Mouse (Mus musculus): ENCODE data around the gene Akr1b3.

DNA sequence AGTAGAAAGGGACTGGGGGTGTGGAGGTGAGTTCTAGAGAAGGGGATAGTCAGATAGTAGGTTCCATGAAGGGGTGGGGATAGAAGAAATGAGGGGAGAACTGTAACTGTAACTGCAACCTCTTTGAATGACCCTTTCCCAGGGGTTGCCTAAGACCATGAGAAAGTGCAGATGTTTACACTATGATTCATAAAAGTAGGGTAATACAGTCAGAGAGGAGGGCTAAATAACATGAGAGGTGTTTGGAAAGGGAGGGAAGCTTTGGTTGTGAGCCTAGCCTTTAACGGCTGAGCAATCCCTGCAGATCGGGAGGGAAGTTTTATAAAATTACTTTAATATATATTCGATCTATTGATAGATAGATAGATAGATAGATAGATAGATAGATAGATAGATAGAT lies 20.2 kb downstream of the Akr1b3 start:
- TF ChIP-seq CTCF (IDR thresholded peaks at IDR 0.05; ENCODE audit: low read depth) (no peak), EP300 (optimal IDR thresholded peaks at IDR 0.05) (no peak)

Data from stomach, postnatal 0 days (tissue).